Mouse (Mus musculus) liver, embryonic 14 days (tissue): ENCODE data around the gene Mfsd4a. TPM values are rescaled to one million over a fixed set of nuclear protein-coding genes. Genes with fewer than 3 reads are reported as not detected.

Source experiments
- polyA plus RNA-seq: library from polyadenylated mRNA; depleted of rRNA; stranded (reverse); fragments of >200 nt; gene quantifications from 2 replicates; pipeline ENCODE4 v1.2.3, GENCODE M21; 2012; rRNA removed

The Mfsd4a gene
- 0.01 and 0.02 TPM in 2 replicates for polyA plus RNA-seq

GRCm38 (mm10) chr1:132067261-132068255 lies at the start of gene Mfsd4a:
Gene Mfsd4a, minus strand, starts transcription at chr1:132068062.

GRCm38 (mm10) chr1:132007282-132007815 lies 60.5 kb downstream of the Mfsd4a start, which contains the start of gene Elk4:
Gene Elk4, plus strand, starts transcription at chr1:132007607.

Other genes with a start within 250 kb of the Mfsd4a start
- 1.1 and 1.2 TPM in 2 replicates for gene Slc41a1, start 240.6 kb downstream of the Mfsd4a start, polyA plus RNA-seq
- 6.9 and 7.8 TPM in 2 replicates for gene Rab29, start 200.8 kb downstream of the Mfsd4a start, polyA plus RNA-seq
- gene Nucks1, start 157.5 kb downstream of the Mfsd4a start, polyA plus RNA-seq: 25.4 and 31.6 TPM in 2 replicates
- 1.8 and 2.1 TPM in 2 replicates for gene Slc45a3, start 105.1 kb downstream of the Mfsd4a start, polyA plus RNA-seq
- 8.5 and 12.0 TPM in 2 replicates for gene Elk4, start 60.5 kb downstream of the Mfsd4a start, polyA plus RNA-seq
- gene Cdk18, start 71.6 kb upstream of the Mfsd4a start, polyA plus RNA-seq: 1.3 and 1.6 TPM in 2 replicates
- gene Lemd1, start 123.4 kb upstream of the Mfsd4a start, polyA plus RNA-seq: not detected in 2 replicates
- under 0.01 TPM in 2 replicates for gene AC124108.1, start 123.4 kb upstream of the Mfsd4a start, polyA plus RNA-seq
- not detected in 2 replicates for gene Gm10188, start 161.7 kb upstream of the Mfsd4a start, polyA plus RNA-seq
- gene Klhdc8a, start 230.6 kb upstream of the Mfsd4a start, polyA plus RNA-seq: 0.02 and 0.05 TPM in 2 replicates
- gene Nuak2, start 248.1 kb upstream of the Mfsd4a start, polyA plus RNA-seq: 1.1 and 1.3 TPM in 2 replicates